Mouse (Mus musculus): ENCODE data around the gene Uncx. TPM values are rescaled to one million over a fixed set of nuclear protein-coding genes. Genes with fewer than 3 reads are reported as not detected.
"Not testable (repeated sequence)": the region's sequence is repeated elsewhere in the genome, so short reads cannot be mapped to it uniquely, and the experiment has no call there.

The Uncx gene
- total RNA-seq, 2 experiments from 2014 or later: not detected

DNA sequence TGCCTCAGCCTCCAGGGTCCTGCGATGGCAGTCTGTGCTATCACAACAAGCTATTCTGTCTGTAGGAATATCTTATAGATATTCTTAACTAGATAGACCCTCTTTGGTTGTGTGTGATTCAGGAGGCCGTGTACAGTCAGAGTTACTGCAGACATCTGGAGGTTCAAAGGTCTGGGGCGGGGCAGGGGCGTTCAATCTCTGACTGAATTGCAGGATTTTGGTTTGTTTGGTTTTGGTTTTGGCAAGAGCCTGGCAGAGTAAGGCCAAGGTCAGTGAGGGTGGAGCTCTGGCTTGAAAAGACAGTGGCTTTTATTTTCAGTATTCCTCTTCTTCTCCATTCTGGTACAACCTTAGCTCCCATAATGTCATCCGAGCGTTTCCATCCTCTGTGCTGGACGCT is 16.5 kb downstream of the Uncx start:
- DNase-seq (ENCODE audit: low spot score in 2 of 2): no peak

DNA sequence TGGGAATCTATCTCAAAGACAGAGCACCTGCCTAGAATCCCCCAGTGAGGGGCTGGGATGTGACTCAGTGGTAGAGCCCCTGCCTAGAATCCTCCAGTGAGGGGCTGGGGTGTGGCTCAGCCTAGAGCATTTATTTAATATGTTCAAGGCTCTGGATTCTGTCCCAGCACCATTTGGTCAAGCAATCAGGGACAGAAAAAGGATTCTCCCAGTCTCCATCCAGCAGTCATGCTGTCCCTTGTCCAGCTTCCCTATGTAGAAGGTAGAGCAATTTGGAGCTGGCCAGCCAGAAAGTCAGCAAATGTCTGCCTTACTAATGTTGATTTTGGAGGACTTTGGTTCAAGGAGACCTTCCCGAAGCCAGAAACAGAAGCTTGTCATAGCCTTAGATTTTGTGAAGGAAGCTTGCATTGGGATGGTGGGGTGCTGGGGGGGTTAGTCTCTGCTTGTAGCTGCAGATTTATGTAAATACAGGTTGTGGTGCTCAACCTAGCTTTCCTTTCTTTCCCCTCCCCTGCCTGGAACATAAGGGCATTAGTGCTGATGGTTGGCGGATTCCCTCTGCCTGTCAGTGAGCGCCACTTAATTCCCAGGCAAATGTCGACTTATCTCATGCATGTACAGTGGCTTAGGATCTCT is 18.2 kb downstream of the Uncx start:
- no peak for DNase-seq (ENCODE audit: low spot score in 2 of 2)

DNA sequence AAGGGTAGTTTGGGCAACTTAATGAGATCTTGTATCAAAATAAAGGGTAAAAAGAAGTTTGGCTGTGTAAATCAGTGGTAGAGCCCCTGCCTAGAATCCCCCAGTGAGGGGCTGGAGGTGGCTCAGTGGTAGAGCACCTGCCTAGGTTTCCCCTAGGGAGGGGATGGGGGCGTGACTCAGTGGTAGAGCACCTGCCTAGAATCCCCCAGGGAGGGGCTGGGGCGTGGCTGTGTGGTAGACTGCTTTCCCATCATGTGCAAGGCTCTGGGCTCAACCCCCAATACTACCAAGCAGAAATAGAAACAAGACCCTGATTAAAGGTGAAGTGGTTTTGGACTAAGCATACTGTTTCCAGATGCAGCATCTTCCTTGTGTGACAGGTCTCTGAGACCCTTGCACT is 21.4 kb downstream of the Uncx start:
- DNase-seq (ENCODE audit: low spot score in 2 of 2): no peak

GRCm38 (mm10) chr5:139565462-139565861 is 22.2 kb downstream of the Uncx start:
- DNase-seq (ENCODE audit: low spot score in 2 of 2): no peak

DNA sequence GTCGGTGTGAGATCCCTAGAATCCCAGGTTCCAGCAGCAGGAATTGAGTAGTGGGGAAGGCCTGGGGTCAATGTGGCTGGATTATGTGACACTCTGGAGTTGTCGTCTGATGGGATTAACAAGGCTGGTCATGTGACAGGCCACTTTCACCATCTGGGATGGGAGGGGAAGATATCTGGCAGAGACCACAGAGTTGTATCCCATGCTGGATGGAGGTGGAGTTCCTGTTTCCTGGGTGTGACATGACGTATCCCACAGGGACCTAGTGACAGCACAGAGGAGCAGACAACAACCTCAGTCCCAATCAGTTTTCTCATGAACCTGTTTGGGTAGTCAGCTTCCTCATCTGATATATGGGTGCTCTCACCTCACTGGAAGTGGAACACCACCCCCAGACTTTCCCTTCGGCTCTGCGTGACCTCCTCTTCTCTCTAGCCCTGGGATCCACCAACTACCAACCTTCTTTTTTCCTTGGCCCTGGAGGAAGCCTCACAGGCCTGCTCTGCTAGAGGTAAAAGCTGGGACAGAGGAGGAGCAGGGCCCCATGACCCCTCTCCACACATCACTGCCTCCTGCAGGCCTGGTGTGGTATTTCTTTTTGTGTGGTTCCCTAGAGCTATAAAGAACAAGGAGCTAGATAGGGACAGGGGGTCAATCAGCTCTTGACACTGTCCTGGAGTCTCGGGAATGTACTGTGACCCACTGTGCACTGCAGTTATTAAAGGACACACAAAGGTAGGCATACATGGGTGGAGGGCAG is 23.5 kb downstream of the Uncx start:
- no peak for DNase-seq (ENCODE audit: low spot score in 2 of 2)

GRCm38 (mm10) chr5:139568079-139568478 is 24.8 kb downstream of the Uncx start:
- no peak for DNase-seq (ENCODE audit: low spot score in 2 of 2)

DNA sequence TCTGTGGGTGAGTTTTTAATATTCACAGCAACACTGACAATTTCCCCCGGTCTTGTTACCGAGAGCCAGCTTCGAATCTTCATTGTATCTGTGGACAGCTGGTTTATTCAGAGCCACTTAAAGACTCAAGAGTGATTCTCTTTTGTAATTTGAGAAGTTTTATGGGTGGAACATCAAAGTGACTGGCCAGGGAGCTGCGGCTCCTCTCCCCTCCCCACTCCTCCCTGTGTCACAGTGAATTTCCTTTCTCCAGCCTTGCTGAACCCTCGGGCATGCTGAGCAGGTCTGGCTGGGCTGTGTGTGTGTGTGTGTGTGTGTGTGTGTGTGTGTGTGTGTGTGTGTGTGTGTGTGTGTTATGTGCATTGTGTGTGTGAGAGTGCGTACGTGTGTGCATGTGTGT is 29.2 kb downstream of the Uncx start:
- no peak for DNase-seq (ENCODE audit: low spot score in 2 of 2)

DNA sequence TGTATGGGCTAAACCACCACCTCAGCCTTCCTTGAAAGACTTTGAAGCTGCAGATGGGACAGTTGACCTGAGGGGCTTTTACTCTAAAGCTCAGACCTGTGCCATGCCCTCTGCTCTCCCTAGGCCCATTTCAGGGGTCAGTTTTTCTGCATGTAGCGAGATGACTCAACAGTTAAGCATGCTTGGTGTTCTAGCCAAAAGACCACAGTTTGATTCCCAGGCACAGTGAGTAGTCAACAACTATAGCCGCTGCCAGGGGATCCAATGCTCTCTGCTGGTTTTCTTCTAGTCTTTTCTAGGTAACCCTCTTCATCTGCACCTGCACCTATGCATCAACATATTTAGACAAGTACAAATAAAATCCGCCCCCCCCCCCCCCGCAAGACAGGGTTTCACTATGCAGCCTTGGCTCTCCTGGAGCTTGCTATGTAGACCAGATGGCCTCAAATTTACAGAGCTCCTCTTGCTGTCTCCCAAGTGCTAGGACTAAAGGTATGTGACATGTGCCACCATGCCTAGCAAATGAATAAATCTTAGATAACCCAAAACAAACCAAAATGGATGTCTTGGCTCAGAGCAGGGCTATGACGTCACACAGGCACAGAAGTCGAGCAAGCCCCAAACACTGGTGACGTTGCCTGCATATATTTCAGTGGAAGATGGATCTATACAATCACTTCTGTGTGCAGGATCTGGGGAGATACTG is 30.5 kb downstream of the Uncx start:
- no peak for DNase-seq (ENCODE audit: low spot score in 2 of 2)

GRCm38 (mm10) chr5:139575054-139575453 is 31.8 kb downstream of the Uncx start:
- no peak for DNase-seq (ENCODE audit: low spot score in 2 of 2)

- DNase-seq (ENCODE audit: low spot score in 2 of 2): no peak
Observed at GRCm38 (mm10) chr5:139580171-139580743, 37.0 kb downstream of the Uncx start.

GRCm38 (mm10) chr5:139581308-139581868 is 38.1 kb downstream of the Uncx start:
- DNase-seq (ENCODE audit: low spot score in 2 of 2): no peak

- no peak for DNase-seq (ENCODE audit: low spot score in 2 of 2)
Observed at GRCm38 (mm10) chr5:139584971-139585747, 41.9 kb downstream of the Uncx start.

GRCm38 (mm10) chr5:139585748-139586060 is 42.4 kb downstream of the Uncx start:
- DNase-seq (ENCODE audit: low spot score in 2 of 2): no peak

- DNase-seq (ENCODE audit: low spot score in 2 of 2): not testable (repeated sequence)
Observed at GRCm38 (mm10) chr5:139587459-139587858, 44.2 kb downstream of the Uncx start.

GRCm38 (mm10) chr5:139590682-139591360 is 47.5 kb downstream of the Uncx start:
- DNase-seq (ENCODE audit: low spot score in 2 of 2): not testable (repeated sequence)

GRCm38 (mm10) chr5:139592011-139592410 is 48.7 kb downstream of the Uncx start:
- no peak for DNase-seq (ENCODE audit: low spot score in 2 of 2)

DNA sequence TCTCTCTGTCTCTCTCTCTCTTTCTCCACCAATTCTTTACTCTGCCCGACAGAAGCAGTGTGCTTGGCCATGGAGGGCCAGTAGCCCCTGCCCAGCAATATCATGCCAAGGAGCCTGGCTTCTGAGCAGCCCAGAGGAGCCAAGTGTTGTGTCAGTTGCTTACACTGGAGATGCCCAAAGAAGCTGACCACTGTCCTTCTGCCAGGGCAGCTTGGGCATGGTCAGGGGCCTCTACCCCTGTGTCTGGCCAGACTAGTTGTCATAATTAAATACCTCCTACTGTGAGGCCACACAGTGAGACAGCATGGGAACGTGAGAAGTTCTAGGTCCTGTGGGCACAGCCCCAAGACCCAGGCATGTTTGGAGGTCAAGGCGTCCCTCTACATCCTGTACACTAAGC is 49.6 kb downstream of the Uncx start:
- DNase-seq (ENCODE audit: low spot score in 2 of 2): no peak

DNA sequence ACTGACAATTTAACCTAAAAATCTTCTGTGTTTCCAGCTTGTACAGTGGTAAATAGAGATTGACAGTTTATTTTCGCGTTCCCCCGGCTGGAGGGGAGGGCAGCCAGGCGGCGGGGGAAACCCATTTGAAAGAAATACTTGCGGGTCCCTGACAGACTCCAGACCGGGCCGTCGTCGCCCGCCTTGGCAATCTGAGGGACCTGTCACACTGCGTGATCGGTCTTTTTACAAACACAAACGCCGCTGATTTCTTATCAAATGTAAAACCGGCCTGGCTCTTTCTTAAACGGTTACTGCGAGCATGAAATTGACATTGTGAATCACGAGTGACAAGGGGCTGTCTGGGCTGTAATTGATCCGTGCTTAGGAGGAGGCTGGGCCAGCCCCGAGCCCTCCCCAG is 50.5 kb downstream of the Uncx start:
- no peak for DNase-seq (ENCODE audit: low spot score in 2 of 2)

DNA sequence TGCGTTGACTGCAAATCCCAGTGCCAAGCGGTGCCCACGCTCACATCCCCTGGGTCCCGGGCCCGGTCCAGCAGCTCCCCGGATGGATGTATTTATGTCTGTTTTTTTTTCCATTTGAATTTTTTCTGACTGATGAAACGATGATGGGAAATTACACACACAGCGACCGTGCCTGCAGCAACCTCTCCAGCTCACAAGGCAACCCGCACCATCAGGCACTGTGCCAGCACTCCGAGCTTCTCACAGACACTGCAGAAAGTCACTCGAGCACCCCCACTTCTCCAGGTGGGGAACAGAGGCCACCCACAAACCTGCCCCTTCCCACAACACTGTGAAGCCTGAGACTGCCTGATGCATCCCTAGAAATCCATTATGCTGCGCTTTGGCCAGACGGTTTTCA is 51.7 kb downstream of the Uncx start:
- DNase-seq (ENCODE audit: low spot score in 2 of 2): no peak
